Comparison of ENCODE assay signal across 8 mouse cellular contexts in genomic region chrX:51397457-51397856, GRCm38 (mm10).
DNase-seq lines count a peak whose midpoint lies in the region; ATAC-seq and TF ChIP-seq lines count a peak whose summit lies in the region.

No protein-coding gene starts in this region.

- 0 out of 2 replicates have a peak, but pooled peaks cover 4% of the 10 kb centered on the region for H3K4me1 ChIP-seq in forebrain, embryonic 15.5 days
- H3K4me1 ChIP-seq in forebrain, embryonic 10.5 days = peaks cover 5% of the 10 kb centered on the region; the same call in 1 of the 2 replicates
- H3K4me1 ChIP-seq in liver, adult 2 months (ENCODE audit: control insufficient read depth, insufficient read depth, low read length) = no peaks in the 10 kb centered on the region; the same call in 1 of the 2 replicates
- no peaks in the 10 kb centered on the region for H3K4me1 ChIP-seq in liver, embryonic 12.5 days
- H3K4me1 ChIP-seq in midbrain, postnatal 0 days (ENCODE audit: insufficient read depth, low read length) = no peaks in the 10 kb centered on the region

- no peak overlapping the region for H3K27ac ChIP-seq in forebrain, embryonic 15.5 days (replicated peaks)
- no peak overlapping the region for H3K27ac ChIP-seq in forebrain, embryonic 10.5 days
- no peak overlapping the region for H3K27ac ChIP-seq in liver, adult 2 months (replicated peaks; ENCODE audit: insufficient read depth, low read depth, low read length)
- no peak overlapping the region for H3K27ac ChIP-seq in liver, embryonic 12.5 days
- H3K27ac ChIP-seq in midbrain, postnatal 0 days (ENCODE audit: low read depth, low read length) = no peak overlapping the region

- H3K4me3 ChIP-seq in forebrain, embryonic 15.5 days = no peak overlapping the region
- H3K4me3 ChIP-seq in forebrain, embryonic 10.5 days = no peak overlapping the region
- no peak overlapping the region for H3K4me3 ChIP-seq in liver, adult 2 months (ENCODE audit: insufficient read depth, low read depth, low read length)
- no peak overlapping the region for H3K4me3 ChIP-seq in liver, embryonic 12.5 days
- no peak overlapping the region for H3K4me3 ChIP-seq in midbrain, postnatal 0 days (ENCODE audit: low read depth, low read length)

- H3K9ac ChIP-seq in forebrain, embryonic 15.5 days (replicated peaks) = no peak overlapping the region
- no peak overlapping the region for H3K9ac ChIP-seq in liver, adult 2 months (ENCODE audit: low read depth, low read length)
- no peak overlapping the region for H3K9ac ChIP-seq in liver, embryonic 12.5 days
- H3K9ac ChIP-seq in midbrain, postnatal 0 days (replicated peaks; ENCODE audit: low read length, poor library complexity, severe bottlenecking) = no peak overlapping the region

- no peak for TF ChIP-seq POLR2A in liver, adult 2 months (IDR thresholded peaks at IDR 0.05; ENCODE audit: extremely low read depth, insufficient read depth, low read length)

- no peaks in the 10 kb centered on the region for H3K9me3 ChIP-seq in forebrain, embryonic 15.5 days
- no peaks in the 10 kb centered on the region for H3K9me3 ChIP-seq in forebrain, embryonic 10.5 days
- H3K9me3 ChIP-seq in liver, embryonic 12.5 days (replicated peaks) = no peaks in the 10 kb centered on the region
- H3K9me3 ChIP-seq in midbrain, postnatal 0 days (ENCODE audit: low read length) = no peaks in the 10 kb centered on the region

- ATAC-seq in forebrain, embryonic 15.5 days (replicated peaks) = peak; percentile 57; the same call in 1 of the 2 replicates
- ATAC-seq in liver, embryonic 12.5 days = no peak
- ATAC-seq in common myeloid progenitor, adult 5-6 weeks (replicated peaks; ENCODE audit: low read depth, poor library complexity, severe bottlenecking) = peak; percentile 74
- ATAC-seq in midbrain, postnatal 0 days (ENCODE audit: low FRiP score) = 0 out of 2 replicates have a peak, but pooled peaks have one; percentile 60

- no peaks in the 10 kb centered on the region for H3K36me3 ChIP-seq in forebrain, embryonic 15.5 days
- H3K36me3 ChIP-seq in forebrain, embryonic 10.5 days (replicated peaks) = no peaks in the 10 kb centered on the region
- H3K36me3 ChIP-seq in liver, adult 2 months (ENCODE audit: control insufficient read depth, insufficient read depth, low read length) = no peaks in the 10 kb centered on the region
- no peaks in the 10 kb centered on the region for H3K36me3 ChIP-seq in liver, embryonic 12.5 days
- no peaks in the 10 kb centered on the region for H3K36me3 ChIP-seq in midbrain, postnatal 0 days (ENCODE audit: insufficient read depth, low read length)

- H3K4me2 ChIP-seq in forebrain, embryonic 15.5 days (replicated peaks) = no peak overlapping the region
- no peak overlapping the region for H3K4me2 ChIP-seq in liver, embryonic 12.5 days
- H3K4me2 ChIP-seq in midbrain, postnatal 0 days (ENCODE audit: low read depth, low read length, poor library complexity, severe bottlenecking) = no peak overlapping the region

- no peaks in the 10 kb centered on the region for H3K27me3 ChIP-seq in forebrain, embryonic 15.5 days
- H3K27me3 ChIP-seq in forebrain, embryonic 10.5 days (ENCODE audit: poor library complexity, severe bottlenecking) = peaks cover 15% of the 10 kb centered on the region
- H3K27me3 ChIP-seq in liver, adult 2 months (ENCODE audit: control insufficient read depth, insufficient read depth, low read length) = no peaks in the 10 kb centered on the region
- H3K27me3 ChIP-seq in liver, embryonic 12.5 days (replicated peaks) = no peaks in the 10 kb centered on the region
- H3K27me3 ChIP-seq in midbrain, postnatal 0 days (ENCODE audit: insufficient read depth, low read length) = no peaks in the 10 kb centered on the region

- no peak for DNase-seq in forebrain, embryonic 10.5 days (ENCODE audit: extremely low spot score, low spot score)
- DNase-seq in liver, adult 2 months (ENCODE audit: extremely low read depth, low read depth, low spot score) = peak; percentile 41
- DNase-seq in midbrain, postnatal 0 days (ENCODE audit: low spot score) = peak; percentile 77
- no peak for DNase-seq in adrenal gland, adult 8-10 months
- no peak for DNase-seq in spleen, postnatal 4 days (ENCODE audit: low spot score in 2 of 2)

- no peaks in the 10 kb centered on the region for H3K79me2 ChIP-seq in liver, adult 2 months (ENCODE audit: control insufficient read depth, insufficient read depth, low read length)

- TF ChIP-seq CTCF in liver, adult 2 months (IDR thresholded peaks at IDR 0.05; ENCODE audit: low read depth, low read length) = peak; percentile 29; the same call in 1 of the 2 replicates
- peak; percentile 77 for TF ChIP-seq CTCF in midbrain, postnatal 0 days (IDR thresholded peaks at IDR 0.05)

Comparison
In these comparisons a context has a peak if more than half of its experiments do, and no peak if none do; other contexts are left out.
1. DNase-seq: peak in liver, adult 2 months (single experiment) and midbrain, postnatal 0 days (single experiment); none in forebrain, embryonic 10.5 days (single experiment), adrenal gland, adult 8-10 months (single experiment) and spleen, postnatal 4 days (0 of 2).